Mouse (Mus musculus) megakaryocyte, embryonic 14.5 days (primary cell): ENCODE measurements around the gene Kmt2e. TPM values are rescaled to one million over a fixed set of nuclear protein-coding genes. Genes with fewer than 3 reads are reported as not detected.
"Not testable (repeated sequence)": the region's sequence is repeated elsewhere in the genome, so short reads cannot be mapped to it uniquely, and the experiment has no call there.

Experiments
- H3K27me3 ChIP-seq: replicated peaks from 2 replicates; pipeline ENCODE3; 2012; ENCODE audit warnings: inconsistent platforms
- H3K36me3 ChIP-seq: replicated peaks from 2 replicates; pipeline ENCODE3; 2012; ENCODE audit warnings: low read length, inconsistent platforms, mixed read lengths
- H3K4me1 ChIP-seq: 2 replicates; pipeline ENCODE4 v1.6.1; 2012; ENCODE audit warnings: inconsistent platforms
- H3K4me3 ChIP-seq: replicated peaks from 2 replicates; pipeline ENCODE3; 2012; ENCODE audit warnings: moderate library complexity, mild to moderate bottlenecking, inconsistent platforms
- H3K9me3 ChIP-seq: 2 replicates; pipeline ENCODE4 v1.6.1; 2012; ENCODE audit warnings: inconsistent platforms
- FLI1 ChIP-seq: IDR thresholded peaks from 2 replicates; pipeline ENCODE4 v1.6.1; 2012; ENCODE audit warnings: low read length, inconsistent platforms, mixed read lengths
- GATA1 ChIP-seq: IDR thresholded peaks from 3 replicates; pipeline ENCODE4 v1.6.1; 2012; ENCODE audit warnings: mixed read lengths, low read length, inconsistent platforms, borderline replicate concordance
- polyA plus RNA-seq: library from polyadenylated mRNA; stranded (reverse); fragments of >175 nt; gene quantifications from 2 replicates; pipeline ENCODE4 v1.2.3, GENCODE M21; 2012; ENCODE audit warnings: low replicate concordance; ENCODE audit not compliant: insufficient read depth

The Kmt2e gene
- polyA plus RNA-seq, 1 experiment, result 6.2 TPM

GRCm38 (mm10) chr5:23531541-23532096, 97.4 kb downstream of the Kmt2e start:
- Histone ChIP-seq H3K4me1 (peaks cover 8% of the 10 kb centered on the region), H3K36me3 (peaks cover 4% of the 10 kb centered on the region), H3K27me3 (no peaks in the 10 kb centered on the region), H3K4me3 (no peak overlapping the region), H3K9me3 (no peaks in the 10 kb centered on the region)
- no peak for TF ChIP-seq FLI1
- no peak for TF ChIP-seq GATA1

DNA sequence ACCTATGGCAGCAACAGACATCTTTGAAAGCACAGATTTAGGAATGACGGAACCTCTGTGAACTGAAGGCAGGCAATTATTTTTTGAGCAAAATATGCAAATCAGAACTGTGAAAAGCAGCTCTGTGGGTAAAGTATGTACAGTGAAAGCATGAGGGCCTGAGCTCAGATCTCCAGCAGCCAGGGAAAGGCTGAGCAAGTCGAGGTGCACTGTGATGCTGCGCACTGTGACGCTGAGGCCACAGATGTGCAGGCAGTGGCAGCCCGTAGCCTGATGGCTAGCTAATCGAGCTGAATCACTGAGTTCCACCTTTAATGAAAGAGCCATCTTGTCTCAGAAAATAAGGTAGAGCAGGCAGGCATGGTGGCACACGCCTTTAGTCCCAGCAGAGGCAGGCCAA, 101.5 kb downstream of the Kmt2e start:
- Histone ChIP-seq H3K36me3 (peaks cover 17% of the 10 kb centered on the region), H3K9me3 (no peaks in the 10 kb centered on the region), H3K4me1 (no peaks in the 10 kb centered on the region), H3K27me3 (no peaks in the 10 kb centered on the region), H3K4me3 (no peak overlapping the region)
- TF ChIP-seq FLI1 (no peak), GATA1 (no peak)

DNA sequence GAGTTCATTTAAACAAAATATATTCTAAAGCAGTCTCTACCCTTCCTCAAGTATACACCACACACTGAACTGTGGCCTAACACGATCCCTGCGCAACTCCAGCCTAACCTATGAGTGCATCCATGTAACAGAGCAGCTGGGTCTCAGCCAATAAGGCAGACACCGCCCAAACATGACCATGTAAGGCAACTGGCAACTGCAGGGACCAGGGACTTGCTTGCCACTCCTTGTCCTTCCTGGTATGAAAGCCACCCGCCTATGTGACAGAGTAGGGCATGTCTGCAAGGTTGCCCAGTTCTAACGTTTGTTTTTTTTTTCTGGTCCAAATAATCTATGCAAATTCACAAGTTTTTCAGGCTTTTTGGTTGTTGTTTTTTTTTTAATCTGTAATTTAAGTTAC, 117.4 kb downstream of the Kmt2e start:
- no peaks in the 10 kb centered on the region for H3K9me3 ChIP-seq
- H3K36me3 ChIP-seq, result peaks cover 3% of the 10 kb centered on the region
- TF ChIP-seq GATA1 (no peak), FLI1 (no peak)
- H3K4me1 ChIP-seq, result peaks cover 4% of the 10 kb centered on the region
- peak overlapping the region; percentile 67 for H3K4me3 ChIP-seq
- H3K27me3 ChIP-seq, result no peaks in the 10 kb centered on the region

- not testable (repeated sequence) for H3K4me1 ChIP-seq, H3K36me3 ChIP-seq, H3K9me3 ChIP-seq, H3K27me3 ChIP-seq, H3K4me3 ChIP-seq
These were observed 119.1 kb downstream of the Kmt2e start for GRCm38 (mm10) chr5:23553338-23553737.
